Comparison of ENCODE assay signal across 23 mouse cellular contexts in genomic region chr16:23522081-23522480, GRCm38 (mm10). TPM values are rescaled to one million over a fixed set of nuclear protein-coding genes. Genes with fewer than 3 reads are reported as not detected.
DNase-seq lines count a peak whose midpoint lies in the region; ATAC-seq and TF ChIP-seq lines count a peak whose summit lies in the region.
"Had no signal": no experiment of that assay in that cellular context is flagged by ENCODE, and none has a peak within 500 bp of the region (broad histone marks: within the 10 kb centered on the region; RNA-seq: fewer than 3 reads in every experiment).

No protein-coding gene starts in this region.

- ATAC-seq in forebrain, embryonic 14.5 days = no peak
- ATAC-seq in forebrain, embryonic 12.5 days (ENCODE audit: low FRiP score) = no peak
- ATAC-seq: activated CD4-positive, CD25-positive, alpha-beta regulatory T cell, adult 4 months; hindbrain, postnatal 0 days; inflammation-experienced regulatory T-cells, adult 6 months; intestine, embryonic 16.5 days had no signal

- peak; percentile 13 to 21 for DNase-seq in cerebellum, postnatal 10 days
- no peak for DNase-seq in cerebellum, adult 8-10 months
- DNase-seq in forebrain, embryonic 14.5 days (ENCODE audit: low spot score) = peak; percentile 61
- peak; percentile 56 for DNase-seq in heart, adult 11 months
- DNase-seq in heart, postnatal 36 days = no peak
- DNase-seq: adrenal gland, adult 8-10 months; adrenal gland, postnatal 25 days; cerebellum, adult 18-20 months; cerebellum, adult 9-11 months; gastrocnemius, adult 2 months; gastrocnemius, postnatal 14 days; heart, adult 18-20 months; heart, postnatal 10 days; heart, postnatal 4 days; kidney, adult 18-20 months had no signal

- no peaks in the 10 kb centered on the region for H3K9me3 ChIP-seq in forebrain, embryonic 14.5 days (replicated peaks; ENCODE audit: control insufficient read depth, low read length)
- H3K9me3 ChIP-seq in forebrain, embryonic 12.5 days = no peaks in the 10 kb centered on the region
- H3K9me3 ChIP-seq: heart, embryonic 15.5 days had no signal

- H3K9ac ChIP-seq in forebrain, embryonic 14.5 days (ENCODE audit: low read length) = no peak overlapping the region
- no peak overlapping the region for H3K9ac ChIP-seq in forebrain, embryonic 12.5 days
- H3K9ac ChIP-seq: heart, embryonic 12.5 days had no signal

- TF ChIP-seq CTCF in embryonic fibroblast, embryonic 13.5 days (IDR thresholded peaks at IDR 0.05; ENCODE audit: borderline replicate concordance, insufficient read depth, low read length) = no peak

- H3K27me3 ChIP-seq in forebrain, embryonic 14.5 days (replicated peaks; ENCODE audit: control insufficient read depth, insufficient read depth, low read length) = no peaks in the 10 kb centered on the region
- H3K27me3 ChIP-seq in forebrain, embryonic 12.5 days = no peaks in the 10 kb centered on the region
- H3K27me3 ChIP-seq: heart, embryonic 15.5 days had no signal

- 50% methylated on average over 5 of the region's 5 CpGs for WGBS in forebrain, embryonic 14.5 days
- 72% methylated on average over 5 of the region's 5 CpGs for WGBS in forebrain, embryonic 12.5 days

- H3K36me3 ChIP-seq in forebrain, embryonic 14.5 days (ENCODE audit: control insufficient read depth, insufficient read depth, low read length) = no peaks in the 10 kb centered on the region
- no peaks in the 10 kb centered on the region for H3K36me3 ChIP-seq in forebrain, embryonic 12.5 days (replicated peaks)
- H3K36me3 ChIP-seq: heart, embryonic 12.5 days; heart, embryonic 15.5 days had no signal

- H3K4me1 ChIP-seq in forebrain, embryonic 14.5 days (ENCODE audit: control insufficient read depth, insufficient read depth, low read length) = peaks cover 35% of the 10 kb centered on the region
- H3K4me1 ChIP-seq in forebrain, embryonic 12.5 days = peaks cover 52% of the 10 kb centered on the region
- peaks cover 29% of the 10 kb centered on the region for H3K4me1 ChIP-seq in embryonic fibroblast, embryonic 13.5 days (ENCODE audit: control insufficient read depth, insufficient read depth, low read length)

- no peak overlapping the region for H3K4me3 ChIP-seq in forebrain, embryonic 14.5 days (ENCODE audit: low read depth, low read length)
- no peak overlapping the region for H3K4me3 ChIP-seq in forebrain, embryonic 12.5 days (replicated peaks)
- no peak overlapping the region for H3K4me3 ChIP-seq in embryonic fibroblast, embryonic 13.5 days (ENCODE audit: insufficient read depth, low read length)
- H3K4me3 ChIP-seq: heart, embryonic 12.5 days; heart, embryonic 15.5 days had no signal

- TF ChIP-seq POLR2A in embryonic fibroblast, embryonic 13.5 days (IDR thresholded peaks at IDR 0.05; ENCODE audit: low read depth, low read length) = no peak

- intact Hi-C loops in heart, postnatal 36 days (cut with DNase I) = no loop called here

- peak overlapping the region; percentile 95 for H3K27ac ChIP-seq in forebrain, embryonic 14.5 days (ENCODE audit: low read depth, low read length)
- no peak overlapping the region for H3K27ac ChIP-seq in forebrain, embryonic 12.5 days
- peak overlapping the region; percentile 23 for H3K27ac ChIP-seq in embryonic fibroblast, embryonic 13.5 days (ENCODE audit: insufficient read depth, low read length)
- H3K27ac ChIP-seq: heart, embryonic 15.5 days had no signal

- H3K4me2 ChIP-seq in forebrain, embryonic 14.5 days (ENCODE audit: low read length) = peak overlapping the region; percentile 58; the same call in 1 of the 2 replicates
- no peak overlapping the region for H3K4me2 ChIP-seq in forebrain, embryonic 12.5 days
- H3K4me2 ChIP-seq: heart, embryonic 12.5 days; heart, embryonic 15.5 days had no signal

RNA-seq across cellular contexts. Expression of gene Masp1, which starts 1.5 kb away (rescaled TPM):
- 44.6 and 47.4 TPM in 2 replicates for polyA plus RNA-seq in forebrain, embryonic 14.5 days (2014; fragmentation: Nextera tagmentation; extraction: Ambion mirVana)
- 37.1 and 42.4 TPM in 2 replicates for polyA plus RNA-seq in forebrain, embryonic 12.5 days (2016; fragmentation: Nextera tagmentation; extraction: Ambion mirVana)
- 10 to 100 TPM; 16.9 to 17.3 TPM for total RNA-seq in heart, postnatal 36 days (2021)
- polyA plus RNA-seq in embryonic fibroblast, embryonic 13.5 days (2011; ENCODE audit: insufficient read length, low read depth, missing spikeins) = 46.1 and 75.1 TPM in 2 replicates
- polyA plus RNA-seq: activated CD4-positive, CD25-positive, alpha-beta regulatory T cell, adult 4 months; inflammation-experienced regulatory T-cells, adult 6 months had no signal

RNA-seq across cellular contexts. Expression of gene Rtp4, which starts 2.0 kb away (rescaled TPM):
- 3.1 and 4.0 TPM in 2 replicates for polyA plus RNA-seq in forebrain, embryonic 14.5 days (2014; fragmentation: Nextera tagmentation; extraction: Ambion mirVana)
- 2.0 and 2.5 TPM in 2 replicates for polyA plus RNA-seq in forebrain, embryonic 12.5 days (2016; fragmentation: Nextera tagmentation; extraction: Ambion mirVana)
- total RNA-seq in heart, postnatal 36 days (2021) = 10 to 100 TPM in 1 of 2 experiments, 1 to 10 TPM in 1; 6.5 to 11.9 TPM
- 13.3 and 17.4 TPM in 2 replicates for polyA plus RNA-seq in embryonic fibroblast, embryonic 13.5 days (2011; ENCODE audit: insufficient read length, low read depth, missing spikeins)

Comparison
In these comparisons a context has a peak if more than half of its experiments do, and no peak if none do; other contexts are left out.
1. DNase-seq: peak in cerebellum, postnatal 10 days (2 of 2), forebrain, embryonic 14.5 days (single experiment) and heart, adult 11 months (single experiment); none in cerebellum, adult 8-10 months (single experiment) and heart, postnatal 36 days (0 of 2).